Comparison of ENCODE assay signal across 9 mouse cellular contexts in the genomic region with DNA sequence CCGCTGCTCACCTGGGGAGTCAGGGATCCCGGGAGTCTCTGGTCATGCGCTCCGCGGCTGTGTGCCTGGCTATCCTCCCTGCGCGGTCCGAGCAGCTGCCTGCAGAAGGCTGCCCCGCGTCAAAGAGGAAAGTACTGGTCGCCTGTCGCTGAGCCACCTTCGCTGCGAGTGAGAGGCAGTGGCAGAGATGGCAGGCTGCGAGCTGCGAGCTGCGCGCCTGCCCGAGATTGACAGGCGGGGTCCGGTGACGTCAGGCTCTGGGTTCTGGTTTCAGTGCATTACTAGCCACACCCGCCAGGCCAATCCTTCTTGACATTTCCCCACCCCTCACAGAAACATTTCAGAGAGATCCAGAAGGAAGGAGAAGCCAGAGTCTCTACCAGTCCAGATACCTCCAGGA. TPM values are rescaled to one million over a fixed set of nuclear protein-coding genes. Genes with fewer than 3 reads are reported as not detected.
DNase-seq lines count a peak whose midpoint lies in the region; ATAC-seq and TF ChIP-seq lines count a peak whose summit lies in the region.
"Had no signal": no experiment of that assay in that cellular context is flagged by ENCODE, and none has a peak within 500 bp of the region (broad histone marks: within the 10 kb centered on the region; RNA-seq: fewer than 3 reads in every experiment).

A gene (minus strand): TSS at position 170 of the 400 bp plus-strand sequence.

- DNase-seq in embryo, embryonic 10 days (ENCODE audit: low spot score) = peak; percentile 55
- DNase-seq in embryo, embryonic 9.5 days (ENCODE audit: extremely low spot score) = no peak
- DNase-seq in brain, embryonic 14.5 days (ENCODE audit: low read depth) = peak; percentile 74
- DNase-seq in forebrain, embryonic 14.5 days (ENCODE audit: low spot score) = peak; percentile 62
- peak; percentile 14 to 48 for DNase-seq in layer of hippocampus, postnatal 25 days (ENCODE audit: extremely low spot score in 1 of 2, low spot score in 1 of 2)
- peak; percentile 52 for DNase-seq in retina, embryonic 14.5 days (ENCODE audit: low spot score)
- no peak for DNase-seq in spleen, postnatal 4 days (ENCODE audit: low spot score in 2 of 2)
- DNase-seq in kidney, adult 2 months = no peak

- peaks cover 6% of the 10 kb centered on the region; the same call in 1 of the 2 replicates for H3K4me1 ChIP-seq in forebrain, embryonic 14.5 days (ENCODE audit: control insufficient read depth, insufficient read depth, low read length)
- H3K4me1 ChIP-seq in kidney, adult 2 months (ENCODE audit: control insufficient read depth, insufficient read depth, low read length) = no peaks in the 10 kb centered on the region

- 2% methylated on average over 23 of the region's 23 CpGs for WGBS in forebrain, embryonic 14.5 days
- WGBS in kidney, adult 2 months = 1% methylated on average over 23 of the region's 23 CpGs

- no peak within 1 kb of the TSS for H3K27ac ChIP-seq in forebrain, embryonic 14.5 days (ENCODE audit: low read depth, low read length)
- H3K27ac ChIP-seq in kidney, adult 2 months (ENCODE audit: insufficient read depth, low read depth, low read length) = no peak within 1 kb of the TSS

- TF ChIP-seq POLR2A in brain, embryonic 14.5 days (IDR thresholded peaks at IDR 0.05; ENCODE audit: borderline replicate concordance, extremely low read depth, insufficient read depth, insufficient read length, poor library complexity, severe bottlenecking) = no peak
- no peak for TF ChIP-seq POLR2A in kidney, adult 2 months (IDR thresholded peaks at IDR 0.05; ENCODE audit: low read depth, low read length)

- peak within 1 kb of the TSS; percentile 46 for H3K4me3 ChIP-seq in forebrain, embryonic 14.5 days (ENCODE audit: low read depth, low read length)
- H3K4me3 ChIP-seq in kidney, adult 2 months (ENCODE audit: insufficient read depth, low read depth, low read length) = no peak within 1 kb of the TSS
- H3K4me3 ChIP-seq: myocyte had no signal

- H3K9me3 ChIP-seq in forebrain, embryonic 14.5 days (replicated peaks; ENCODE audit: control insufficient read depth, low read length) = no peaks in the 10 kb centered on the region

- H3K4me2 ChIP-seq in forebrain, embryonic 14.5 days (ENCODE audit: low read length) = peak within 1 kb of the TSS; percentile 79

- peaks cover 26% of the 10 kb centered on the region for H3K27me3 ChIP-seq in forebrain, embryonic 14.5 days (replicated peaks; ENCODE audit: control insufficient read depth, insufficient read depth, low read length)
- no peaks in the 10 kb centered on the region; the same call in 1 of the 2 replicates for H3K27me3 ChIP-seq in kidney, adult 2 months (replicated peaks; ENCODE audit: control insufficient read depth, insufficient read depth, low read length)

- ATAC-seq in forebrain, embryonic 14.5 days = peak; percentile 62

- H3K36me3 ChIP-seq in forebrain, embryonic 14.5 days (ENCODE audit: control insufficient read depth, insufficient read depth, low read length) = no peaks in the 10 kb centered on the region
- no peaks in the 10 kb centered on the region for H3K36me3 ChIP-seq in kidney, adult 2 months (ENCODE audit: control insufficient read depth, insufficient read depth, low read length)

- peak within 1 kb of the TSS; percentile 57 for H3K9ac ChIP-seq in forebrain, embryonic 14.5 days (ENCODE audit: low read length)

- TF ChIP-seq CTCF in brain, embryonic 14.5 days (IDR thresholded peaks at IDR 0.05; ENCODE audit: borderline replicate concordance, extremely low read depth, insufficient read depth, insufficient read length) = no peak
- no peak for TF ChIP-seq CTCF in kidney, adult 2 months (conservative IDR thresholded peaks at IDR 0.05; ENCODE audit: insufficient read depth, insufficient read length, low read depth, low read length)

RNA-seq across cellular contexts. Expression of the gene that starts here (rescaled TPM):
- polyA plus RNA-seq in brain, embryonic 14.5 days (2012; rRNA removed) = 1.7 and 1.9 TPM in 2 replicates
- 1.5 and 2.3 TPM in 2 replicates for polyA plus RNA-seq in forebrain, embryonic 14.5 days (2014; fragmentation: Nextera tagmentation; extraction: Ambion mirVana)
- 1 to 10 TPM; 1.4 to 1.6 TPM for total RNA-seq in layer of hippocampus, postnatal 25 days (2021)
- polyA plus RNA-seq in kidney, adult 2 months (2012; rRNA removed) = not detected in 2 replicates
- polyA plus RNA-seq: myocyte had no signal

Comparison
In these comparisons a context has a peak if more than half of its experiments do, and no peak if none do; other contexts are left out.
1. DNase-seq: peak in embryo, embryonic 10 days (single experiment), brain, embryonic 14.5 days (single experiment), forebrain, embryonic 14.5 days (single experiment), layer of hippocampus, postnatal 25 days (2 of 2) and retina, embryonic 14.5 days (single experiment); none in embryo, embryonic 9.5 days (single experiment), spleen, postnatal 4 days (0 of 2) and kidney, adult 2 months (single experiment).